Mouse (Mus musculus): Measurements from ENCODE around the gene Asz1. TPM values are rescaled to one million over a fixed set of nuclear protein-coding genes. Genes with fewer than 3 reads are reported as not detected.

Gene Asz1
- polyA plus RNA-seq, 1 experiment: not detected

- no peaks in the 10 kb centered on the region for H3K4me1 ChIP-seq
- H3K36me3 ChIP-seq (replicated peaks; ENCODE audit: low read length): no peaks in the 10 kb centered on the region
- no peaks in the 10 kb centered on the region for H3K9me3 ChIP-seq
- TF ChIP-seq FLI1 (IDR thresholded peaks at IDR 0.05; ENCODE audit: low read length) (no peak), GATA1 (IDR thresholded peaks at IDR 0.05; ENCODE audit: borderline replicate concordance, low read length) (no peak)
- no peak overlapping the region for H3K4me3 ChIP-seq (replicated peaks)
- H3K27me3 ChIP-seq (replicated peaks): peaks cover 14% of the 10 kb centered on the region
Measured at GRCm38 (mm10) chr6:18024133-18024794, 84.6 kb downstream of the Asz1 start.

- Histone ChIP-seq H3K36me3 (replicated peaks; ENCODE audit: low read length) (no peaks in the 10 kb centered on the region), H3K4me3 (replicated peaks) (no peak overlapping the region), H3K27me3 (replicated peaks) (no peaks in the 10 kb centered on the region), H3K9me3 (no peaks in the 10 kb centered on the region), H3K4me1 (no peaks in the 10 kb centered on the region)
- no peak for TF ChIP-seq GATA1 (IDR thresholded peaks at IDR 0.05; ENCODE audit: borderline replicate concordance, low read length)
- TF ChIP-seq FLI1 (IDR thresholded peaks at IDR 0.05; ENCODE audit: low read length): no peak
Measured at GRCm38 (mm10) chr6:18013346-18013745, 95.5 kb downstream of the Asz1 start.

- Histone ChIP-seq H3K27me3 (replicated peaks) (no peaks in the 10 kb centered on the region), H3K9me3 (no peaks in the 10 kb centered on the region), H3K4me3 (replicated peaks) (no peak overlapping the region), H3K4me1 (no peaks in the 10 kb centered on the region), H3K36me3 (replicated peaks; ENCODE audit: low read length) (no peaks in the 10 kb centered on the region)
- TF ChIP-seq GATA1 (IDR thresholded peaks at IDR 0.05; ENCODE audit: borderline replicate concordance, low read length) (no peak), FLI1 (IDR thresholded peaks at IDR 0.05; ENCODE audit: low read length) (no peak)
Measured at GRCm38 (mm10) chr6:18007356-18007755, 101.5 kb downstream of the Asz1 start.

- Histone ChIP-seq H3K36me3 (replicated peaks; ENCODE audit: low read length) (no peaks in the 10 kb centered on the region), H3K4me3 (replicated peaks) (no peak overlapping the region), H3K9me3 (no peaks in the 10 kb centered on the region), H3K27me3 (replicated peaks) (no peaks in the 10 kb centered on the region), H3K4me1 (no peaks in the 10 kb centered on the region)
- TF ChIP-seq GATA1 (IDR thresholded peaks at IDR 0.05; ENCODE audit: borderline replicate concordance, low read length): no peak
- no peak for TF ChIP-seq FLI1 (IDR thresholded peaks at IDR 0.05; ENCODE audit: low read length)
Measured at GRCm38 (mm10) chr6:18002065-18002464, 106.8 kb downstream of the Asz1 start.

Other genes starting within 250 kb of the Asz1 start
- gene Wnt2, start 78.5 kb downstream of the Asz1 start, polyA plus RNA-seq (2012; ENCODE audit: insufficient read depth, low replicate concordance): not detected in 2 replicates
- not detected in 2 replicates for gene Cftr, start 61.6 kb upstream of the Asz1 start, polyA plus RNA-seq (2012; ENCODE audit: insufficient read depth, low replicate concordance)

All from megakaryocyte, embryonic 14.5 days (primary cell).